Mouse (Mus musculus) embryo, embryonic 11.5 days (tissue): ENCODE measurements around the gene Strc.
A peak's percentile ranks its signal among the peaks of the same experiment; 100 is the strongest.
"Not testable (repeated sequence)": the region's sequence is repeated elsewhere in the genome, so short reads cannot be mapped to it uniquely, and the experiment has no call there.

ENCODE experiments used
- DNase-seq: peaks from one replicate; pipeline ENCODE4 v3.0.0-alpha.2; 2012; ENCODE audit warnings: low read depth, low spot score

Strc gene

DNA sequence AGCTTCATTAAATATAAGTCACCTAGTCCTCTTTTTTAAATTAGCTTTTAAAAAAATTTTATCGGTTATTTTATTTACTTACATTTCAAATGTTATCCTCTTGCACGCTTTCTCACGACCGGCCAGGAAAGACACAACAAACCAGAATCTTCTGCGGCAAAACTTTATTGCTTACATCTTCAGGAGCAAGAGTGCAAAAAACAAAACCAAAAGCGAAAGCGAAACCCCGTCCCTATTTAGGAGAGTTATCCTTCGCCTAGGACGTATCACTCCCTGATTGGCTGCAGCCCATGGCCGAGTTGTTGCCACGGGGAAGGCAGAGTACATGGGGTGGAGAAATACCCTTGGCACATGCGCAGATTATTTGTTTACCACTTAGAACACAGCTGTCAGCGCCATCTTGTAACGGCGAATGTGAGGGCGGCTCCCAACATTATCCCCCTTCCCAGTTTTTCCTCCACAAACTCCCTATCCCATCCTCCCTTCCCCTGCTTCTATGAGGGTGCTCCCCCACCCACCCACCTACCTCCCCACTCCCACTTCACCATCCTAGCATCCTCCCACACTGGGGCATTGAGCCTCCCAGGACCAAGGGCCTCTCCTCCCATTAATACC lies at the start of gene Strc:
Gene Strc, minus strand, starts transcription at position 208 of the 615 bp plus-strand sequence.
- not testable (repeated sequence) for DNase-seq

DNA sequence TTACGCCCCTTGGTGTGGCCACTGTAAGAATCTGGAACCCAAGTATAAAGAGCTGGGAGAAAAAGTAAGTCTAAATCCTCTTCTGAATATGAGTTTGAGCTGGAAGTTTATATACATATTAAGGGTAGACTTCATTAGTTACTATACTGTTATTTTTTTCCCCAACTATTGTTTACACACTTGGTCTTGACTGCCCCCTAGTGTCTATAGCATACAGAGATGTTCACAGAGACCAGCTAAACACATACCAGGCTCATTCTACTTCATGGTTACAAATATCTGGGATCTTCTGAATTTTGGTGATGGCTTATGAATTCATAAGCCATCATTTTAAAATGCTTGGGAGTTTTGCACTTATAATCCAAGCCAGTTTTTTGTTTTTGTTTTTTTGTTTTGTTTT lies 47.9 kb upstream of the Strc start:
- no peak for DNase-seq

DNA sequence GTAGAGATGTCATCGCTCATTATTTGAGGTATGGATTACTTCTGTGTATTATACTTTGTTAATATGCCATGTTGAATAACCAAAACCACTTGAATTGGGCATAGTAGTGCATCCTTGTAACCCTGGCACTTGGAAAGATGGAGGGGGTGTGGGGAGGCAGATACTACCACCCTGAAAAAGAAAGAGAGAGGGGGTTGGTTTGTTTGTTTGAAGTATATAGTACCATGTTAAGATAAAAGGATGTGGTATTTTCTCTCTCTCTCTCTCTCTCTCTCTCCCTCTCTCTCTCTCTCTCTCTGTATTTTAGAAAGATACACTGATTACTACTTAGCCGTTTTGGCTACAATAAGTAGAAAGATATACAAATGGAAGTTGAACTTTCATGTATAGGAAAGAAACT lies 38.9 kb upstream of the Strc start:
- DNase-seq: no peak

DNA sequence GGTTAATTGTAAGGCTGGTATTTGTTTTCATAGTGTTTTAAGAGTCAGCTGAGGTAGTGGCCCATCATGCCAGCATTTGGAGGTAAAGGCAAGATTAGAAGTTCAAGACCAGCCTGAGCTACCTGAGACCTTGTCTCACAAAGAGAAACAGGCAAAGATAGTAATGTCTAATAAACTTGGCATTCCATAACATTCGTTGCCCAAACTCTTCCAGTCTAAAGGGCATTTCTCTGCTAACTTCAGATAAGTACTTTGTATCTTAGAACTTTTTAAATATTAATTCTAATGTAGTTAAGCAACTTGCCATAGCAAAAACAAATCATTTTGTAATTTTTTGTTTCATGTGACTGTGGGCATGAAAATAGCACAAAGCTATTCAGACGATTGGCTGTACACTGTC lies 36.2 kb upstream of the Strc start:
- no peak for DNase-seq

DNA sequence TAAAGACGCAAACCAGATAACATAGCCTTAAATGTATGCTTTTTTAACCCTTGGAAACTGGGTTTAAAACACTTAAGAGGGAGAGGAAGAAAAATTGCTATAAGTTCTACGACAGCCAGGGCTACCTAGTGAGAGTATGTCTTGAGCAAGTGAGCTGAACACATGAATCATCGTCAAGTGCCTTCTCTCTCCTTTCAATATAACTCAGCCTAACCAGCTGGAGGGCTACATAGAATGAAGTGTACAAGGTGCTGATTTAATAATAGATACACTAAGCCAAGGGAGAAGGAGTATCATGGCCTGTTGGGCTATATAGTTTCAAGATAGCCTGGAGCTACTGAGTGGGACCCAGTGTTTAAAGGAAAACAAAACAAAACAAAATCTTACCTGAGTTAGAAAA lies 31.5 kb upstream of the Strc start:
- no peak for DNase-seq

DNA sequence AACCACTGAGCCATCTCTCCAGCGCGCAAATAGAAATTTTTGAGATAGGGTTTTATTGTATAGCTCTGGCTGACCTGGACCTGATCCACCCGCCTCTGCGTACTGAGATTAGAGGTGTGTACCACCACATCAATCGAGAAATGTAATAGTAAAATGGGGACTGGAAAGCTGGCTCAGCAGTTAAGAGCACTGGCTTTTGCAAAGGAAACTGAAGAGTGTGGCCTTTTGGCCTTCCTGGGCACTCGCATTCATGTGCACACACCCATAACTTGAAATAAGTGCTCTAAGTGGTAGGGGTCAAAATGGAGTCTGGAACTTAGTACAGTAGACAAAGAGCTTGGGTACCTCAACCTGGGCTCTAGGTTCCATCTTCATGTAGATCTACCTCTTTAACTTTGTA lies 29.4 kb upstream of the Strc start:
- DNase-seq: no peak

DNA sequence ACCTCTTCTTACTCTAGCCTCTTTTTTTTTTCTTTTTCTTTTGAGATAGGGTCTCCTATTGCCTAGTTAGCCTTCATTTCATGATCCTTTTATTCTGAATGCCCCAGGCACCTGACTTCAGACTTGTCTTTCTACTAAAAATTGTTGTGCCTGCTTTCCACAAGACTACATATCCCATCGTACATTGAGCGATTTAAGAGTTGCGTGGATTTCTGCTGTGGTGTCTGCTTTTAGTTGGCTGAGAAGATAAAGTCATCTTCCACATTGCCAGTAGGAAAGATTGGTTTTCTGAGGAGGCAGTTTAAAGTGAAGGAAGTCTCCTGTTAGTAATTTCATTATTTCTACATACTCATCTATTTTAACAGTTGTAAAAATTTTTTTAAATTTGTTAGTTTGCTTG lies 28.6 kb upstream of the Strc start:
- no peak for DNase-seq

DNA sequence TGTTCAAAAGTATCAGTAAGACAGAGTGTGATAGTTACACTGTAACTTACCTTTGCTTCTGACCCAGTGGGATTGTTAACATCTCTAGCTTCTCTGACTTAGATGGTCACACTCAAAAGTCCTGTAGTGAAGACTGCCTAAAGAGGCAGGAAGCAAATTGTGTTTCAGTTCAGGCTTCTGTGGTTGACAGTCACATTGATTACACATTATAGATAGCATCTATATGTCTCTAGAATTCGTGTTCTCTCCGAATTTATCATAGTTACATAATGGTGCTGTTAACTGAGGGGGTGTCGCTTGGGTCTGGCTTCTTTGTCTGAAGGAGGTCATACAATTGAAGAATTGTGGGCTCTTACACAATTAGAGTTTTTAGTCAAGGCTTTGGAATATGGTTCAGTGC lies 28.1 kb upstream of the Strc start:
- no peak for DNase-seq

DNA sequence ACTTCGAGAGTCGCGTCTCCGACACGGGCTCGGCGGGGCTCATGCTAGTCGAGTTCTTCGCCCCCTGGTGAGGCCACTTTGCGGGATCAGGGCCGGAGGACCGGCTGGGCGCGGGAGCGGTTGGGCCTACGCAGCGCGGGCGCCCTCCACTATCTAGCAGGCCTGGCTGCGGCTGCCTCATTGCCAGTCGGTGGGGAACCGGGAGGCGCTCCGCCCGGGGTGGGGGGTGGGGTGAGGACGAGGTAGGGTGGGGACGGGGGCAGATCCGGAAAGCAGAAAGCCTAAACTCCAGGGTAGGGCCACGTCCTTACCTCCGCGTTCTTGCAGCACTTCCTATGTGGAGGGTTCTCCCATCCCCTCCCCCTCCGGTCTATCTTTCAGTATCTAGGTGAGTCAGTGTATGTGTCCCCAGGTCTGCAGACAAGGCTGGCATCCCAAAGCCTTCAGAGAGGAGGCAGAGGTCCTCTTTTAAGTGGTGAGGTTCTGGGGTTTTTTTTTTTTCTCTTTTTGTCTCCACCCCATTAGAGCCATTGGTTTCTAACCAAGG lies 27.2 kb upstream of the Strc start:
- DNase-seq: peak; percentile 31

DNA sequence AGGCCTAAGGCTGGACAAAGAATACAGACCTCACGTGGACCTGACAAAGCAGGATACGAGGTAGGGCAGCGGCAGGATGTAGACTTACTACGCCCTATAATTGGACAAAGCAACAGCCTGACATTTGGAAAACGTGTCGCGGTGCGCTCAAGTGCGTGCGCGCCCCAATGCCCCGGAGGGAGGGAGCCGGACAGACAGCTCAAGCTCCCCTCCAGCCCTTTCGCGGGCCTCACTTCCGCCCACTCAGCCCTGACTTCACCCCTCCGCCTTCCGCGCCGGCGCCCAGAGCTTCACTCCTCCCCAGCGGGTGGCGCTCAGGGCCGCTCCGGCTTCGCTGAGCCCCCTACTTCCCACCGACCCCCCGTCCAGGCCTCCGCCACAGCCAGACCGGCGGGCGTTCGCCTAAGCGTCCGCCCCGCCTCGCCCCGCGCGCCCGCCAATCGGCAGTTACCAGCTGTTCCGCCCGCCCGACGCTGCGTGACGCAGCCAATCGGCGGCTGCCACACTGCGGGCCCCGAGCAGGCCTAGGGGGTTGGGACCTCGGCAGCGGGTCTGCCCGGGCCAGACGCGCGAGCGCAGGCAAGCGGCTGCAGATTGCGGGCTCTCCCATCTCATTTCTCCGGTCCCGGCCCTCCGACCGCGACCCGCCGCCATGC lies 26.5 kb upstream of the Strc start, which contains the start of the genes Pdia3 and Catsper2:
Gene Pdia3, plus strand, starts transcription at position 389 of the 656 bp plus-strand sequence.
Gene Catsper2, minus strand, starts transcription at position 406 of the 656 bp plus-strand sequence.
- peak; percentile 93 for DNase-seq

DNA sequence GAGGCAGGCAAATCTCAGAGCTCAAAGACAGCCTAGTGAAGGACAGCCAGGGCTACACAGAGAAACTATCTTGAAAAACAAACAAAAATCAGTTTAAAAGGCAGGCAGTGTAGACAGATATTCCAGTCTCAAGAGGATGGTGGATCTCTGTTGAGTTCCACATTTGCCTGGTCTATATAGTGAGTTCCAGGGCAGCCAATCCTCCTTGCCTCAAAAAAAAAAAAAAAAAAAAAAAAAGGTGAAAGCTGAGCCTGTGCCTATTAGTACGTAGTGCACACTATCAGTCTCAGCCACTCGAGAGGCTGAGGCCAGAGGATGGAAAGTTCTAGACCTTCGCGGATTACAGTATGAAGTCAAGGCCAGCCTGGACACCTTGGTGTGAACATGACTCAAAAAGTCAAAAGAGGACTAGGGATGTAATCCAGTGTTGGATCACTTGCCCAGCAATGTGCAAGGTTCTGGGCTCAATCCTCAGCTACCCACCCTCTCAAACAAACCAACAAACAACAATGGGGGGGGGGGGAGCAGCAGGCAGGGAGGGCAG lies 25.9 kb upstream of the Strc start:
- DNase-seq: no peak

DNA sequence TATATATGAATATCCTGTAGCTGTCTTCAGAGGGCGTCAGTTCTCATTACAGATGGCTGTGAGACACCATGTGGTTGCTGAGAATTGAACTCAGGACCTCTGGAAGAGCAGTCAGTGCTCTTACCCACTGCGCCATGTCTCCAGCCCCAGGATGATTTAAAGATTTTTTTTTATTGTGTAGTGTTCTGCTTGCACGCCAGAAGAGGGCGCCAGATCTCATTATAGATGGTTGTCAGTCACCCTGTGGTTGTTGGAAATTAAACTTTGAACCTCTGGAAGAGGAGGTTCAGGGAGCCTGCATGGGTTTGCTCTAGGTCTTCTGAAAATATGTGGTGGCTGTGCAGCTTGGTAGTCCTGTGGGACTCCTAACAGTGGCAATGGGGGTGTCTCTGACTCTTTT lies 21.2 kb upstream of the Strc start:
- DNase-seq: peak; percentile 17

DNA sequence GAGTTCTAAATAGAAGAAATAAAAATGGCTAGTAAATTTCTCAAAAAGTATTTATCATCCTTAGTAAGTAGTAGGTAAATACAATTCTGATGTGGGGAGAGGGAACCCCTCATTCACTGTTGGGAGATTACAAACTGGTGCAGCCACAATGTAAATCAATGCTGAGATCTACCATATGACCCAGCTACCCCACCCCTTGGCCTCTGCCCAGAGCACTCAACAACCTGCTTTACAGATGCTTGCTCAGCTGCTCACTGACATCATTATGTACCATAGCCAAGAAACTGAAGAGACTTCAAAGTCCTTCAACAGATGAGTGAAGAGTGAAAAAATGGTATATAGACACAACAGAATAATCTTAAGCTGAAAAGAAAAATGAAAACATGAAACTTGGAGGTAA lies 16.3 kb upstream of the Strc start:
- no peak for DNase-seq

DNA sequence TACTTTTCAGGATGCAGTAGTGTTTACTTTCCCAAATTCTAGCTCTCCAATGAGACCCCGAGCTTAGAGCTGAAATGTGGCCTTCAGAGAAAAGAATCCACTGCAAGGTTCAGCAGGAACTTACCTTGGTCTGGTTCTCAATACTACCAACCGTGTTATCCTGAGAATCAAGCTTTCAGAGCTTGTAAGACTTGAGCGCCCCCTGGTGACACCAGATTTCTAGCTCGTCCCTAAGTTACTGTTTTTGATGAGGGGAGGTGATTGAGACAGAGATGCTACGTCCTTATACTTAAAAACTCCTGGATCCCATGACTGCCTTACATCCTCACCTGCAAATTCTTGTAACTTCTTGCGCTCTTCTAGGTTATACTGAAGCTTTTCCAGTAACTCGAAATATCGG lies 9.7 kb upstream of the Strc start:
- DNase-seq: peak; percentile 70

DNA sequence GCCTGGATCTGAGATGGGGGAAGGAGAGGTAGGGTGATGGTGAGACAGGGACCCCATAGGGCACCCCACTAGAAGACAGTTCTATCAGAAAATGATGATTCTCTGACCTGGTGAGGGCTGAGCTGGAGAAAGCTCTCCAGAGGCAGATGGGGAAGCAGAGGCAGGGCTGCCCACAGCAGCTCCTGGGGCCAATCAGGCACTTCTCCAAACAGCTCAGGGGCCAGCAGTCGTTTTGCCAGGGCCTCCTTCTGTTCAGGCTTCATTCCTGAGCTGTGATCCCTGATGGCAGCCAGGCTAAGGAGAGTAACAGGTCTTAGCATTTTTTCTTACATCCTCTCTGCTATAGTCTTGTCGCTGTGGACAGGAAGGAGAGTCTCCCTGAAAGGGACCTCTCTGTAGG lies 12.2 kb downstream of the Strc start:
- DNase-seq: no peak

DNA sequence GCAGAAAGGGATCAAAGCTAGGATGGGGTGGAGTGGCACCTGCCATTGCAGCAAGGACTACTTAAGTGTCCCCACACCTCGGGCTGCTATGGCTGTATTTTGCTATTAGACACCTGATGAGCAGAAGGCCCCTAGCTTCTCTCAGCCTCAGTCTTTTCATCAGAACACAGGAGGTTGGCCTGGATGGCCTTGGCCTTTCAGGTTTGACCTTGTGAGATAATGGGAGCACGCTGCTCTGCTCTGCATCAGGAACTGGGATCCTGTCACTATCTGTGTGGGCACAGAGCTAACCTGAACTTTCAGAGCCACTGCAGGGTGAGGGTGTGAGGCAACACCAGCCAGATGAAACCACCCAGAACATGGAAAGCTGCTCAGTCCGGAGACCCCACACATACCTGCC lies 14.7 kb downstream of the Strc start:
- no peak for DNase-seq

DNA sequence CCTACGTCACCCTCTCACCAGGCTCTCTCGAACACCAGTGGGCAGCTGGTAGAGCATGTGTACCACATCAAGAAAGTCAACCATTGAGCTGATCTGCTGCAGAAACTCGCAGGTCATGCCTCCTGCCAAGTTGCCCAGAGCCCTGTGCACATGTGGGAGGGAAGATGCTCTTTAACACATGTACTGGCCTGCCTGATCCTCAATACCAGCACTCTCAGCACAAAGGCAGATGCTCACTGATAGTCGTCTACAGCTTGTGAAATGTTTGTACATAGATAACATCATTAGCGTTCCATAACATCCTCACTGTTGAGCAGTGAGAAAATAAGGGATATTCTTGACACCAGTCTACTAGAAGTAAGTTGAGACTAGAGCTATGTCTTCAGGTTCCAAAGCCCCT lies 16.0 kb downstream of the Strc start:
- no peak for DNase-seq

DNA sequence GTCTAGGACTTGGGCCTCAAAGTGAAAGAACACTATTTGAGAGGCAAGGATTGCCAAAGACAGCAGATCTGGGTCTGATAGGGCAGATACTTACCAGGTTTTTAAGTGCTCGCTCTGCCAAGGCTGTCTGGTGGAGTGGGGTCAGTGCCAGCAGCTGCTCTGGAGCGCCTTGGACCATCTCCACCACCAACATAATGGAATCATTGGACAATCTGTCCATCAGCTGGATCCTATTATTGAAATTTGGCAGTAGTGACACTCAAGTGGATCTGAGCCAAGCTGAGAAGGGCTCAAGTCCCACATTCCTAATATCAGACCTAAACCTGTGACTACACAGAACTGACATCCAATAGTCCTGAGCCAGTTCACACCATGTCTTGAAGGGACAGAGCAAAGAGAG lies 18.1 kb downstream of the Strc start:
- no peak for DNase-seq

DNA sequence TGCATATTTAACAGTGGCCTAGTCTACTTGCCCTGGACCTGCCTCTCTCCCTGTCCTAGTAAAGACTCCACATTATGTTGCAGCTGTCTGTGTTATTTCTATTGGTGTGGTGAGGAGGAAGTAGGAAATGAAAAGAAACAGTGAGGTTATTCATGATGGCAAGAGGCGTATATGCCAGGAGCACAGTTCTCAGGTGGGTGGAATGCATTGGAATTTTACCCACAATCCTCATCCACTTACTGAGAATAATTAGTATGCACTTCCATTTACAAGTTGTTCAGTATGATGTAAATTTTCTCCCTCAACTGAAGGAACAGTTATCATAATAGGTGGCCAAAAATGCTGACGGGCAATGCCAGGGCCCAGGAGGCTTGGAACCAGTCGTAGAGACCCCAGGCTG lies 23.3 kb downstream of the Strc start:
- DNase-seq: no peak

DNA sequence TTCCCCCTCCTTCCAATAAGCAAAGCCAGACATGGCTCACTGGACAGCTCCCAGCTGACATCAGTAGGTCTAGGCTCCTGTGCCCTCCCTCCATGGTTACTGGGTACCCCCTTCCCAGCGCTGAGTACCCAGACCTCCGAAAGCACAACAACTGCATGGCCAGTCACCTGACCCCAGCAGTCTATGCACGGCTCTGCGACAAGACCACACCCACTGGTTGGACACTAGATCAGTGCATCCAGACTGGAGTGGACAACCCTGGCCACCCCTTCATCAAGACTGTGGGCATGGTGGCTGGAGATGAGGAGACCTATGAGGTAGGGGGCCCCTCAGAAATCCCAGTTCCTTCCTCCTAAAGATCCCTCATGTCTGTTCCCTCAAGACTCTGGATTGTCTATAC lies 27.5 kb downstream of the Strc start:
- no peak for DNase-seq

DNA sequence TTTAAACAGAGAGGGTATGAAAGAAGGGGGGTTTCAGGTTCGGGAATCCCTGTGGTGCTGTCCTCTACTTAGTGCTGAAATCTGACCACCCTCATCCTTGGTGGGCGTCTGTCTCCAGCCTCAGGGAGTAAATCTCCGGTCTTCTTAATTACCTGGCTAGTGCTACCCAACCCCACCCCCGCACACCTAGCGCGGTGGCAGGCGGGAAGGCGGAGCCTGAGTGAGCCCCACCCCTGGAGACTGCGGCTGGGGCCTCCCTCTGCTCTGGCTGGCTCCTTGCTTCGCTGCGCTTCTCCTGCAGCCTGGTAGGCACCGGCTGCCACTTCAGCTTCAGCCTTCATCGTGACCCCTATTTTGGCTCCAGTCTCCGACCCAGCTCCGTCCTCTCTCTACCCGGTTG lies 28.6 kb downstream of the Strc start:
- DNase-seq: peak; percentile 34

DNA sequence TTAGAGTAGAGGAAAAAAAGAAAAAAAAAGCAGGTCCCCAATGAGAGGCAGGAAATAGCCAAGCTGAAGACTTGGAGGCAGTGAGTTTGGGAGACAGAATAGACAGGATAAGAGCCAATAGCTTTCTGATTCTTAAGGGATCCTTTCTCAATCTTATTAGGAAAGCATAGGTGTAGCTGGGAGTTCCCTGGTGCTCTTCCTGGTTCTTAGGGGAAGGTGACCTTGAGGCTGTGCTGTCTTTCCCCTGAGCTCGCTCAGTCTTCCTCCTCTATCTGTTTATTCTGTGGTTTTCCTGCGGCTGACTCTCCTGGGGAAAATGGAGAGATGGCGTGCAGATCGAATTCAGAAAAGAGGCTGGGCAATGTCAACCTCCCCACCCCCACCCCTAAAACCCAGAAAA lies 29.0 kb downstream of the Strc start:
- no peak for DNase-seq

DNA sequence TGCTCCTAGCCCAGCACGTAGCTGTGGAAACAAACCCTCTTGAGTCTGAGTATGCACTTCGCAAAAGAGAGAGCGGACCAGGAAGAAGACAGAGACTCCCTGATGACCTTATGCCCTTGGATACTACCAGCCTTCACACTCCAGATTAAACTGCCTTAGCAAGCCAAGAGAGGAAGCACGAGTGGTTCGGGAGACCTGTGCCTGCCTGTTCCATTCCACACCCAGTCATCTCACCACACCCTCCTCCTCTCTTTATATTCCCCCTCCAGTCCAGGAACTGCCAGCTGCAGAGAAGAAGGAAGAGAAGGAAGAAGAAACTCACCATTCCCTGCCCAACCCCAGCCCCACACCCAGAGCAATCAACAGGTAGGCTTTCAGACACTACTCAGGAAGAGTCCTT lies 29.5 kb downstream of the Strc start, which contains the start of gene Ckmt1:
Gene Ckmt1, plus strand, starts transcription at position 221 of the 400 bp plus-strand sequence.
- no peak for DNase-seq
